Mouse (Mus musculus): ENCODE measurements at regions not wholly inside any gene's neighbourhood (a gene's known extent, or its start where the extent isn't known, plus 50 kb on each side); places are given as distances from the start of the nearest gene placed in this dataset.
A peak's percentile ranks its signal among the peaks of the same experiment; 100 is the strongest.

GRCm38 (mm10) chr11:6785471-6785870 lies 52.0 kb downstream of the Gm11983 start:
- DNase-seq (ENCODE audit: low spot score in 2 of 2): no peak

GRCm38 (mm10) chr11:6782826-6783225 lies 54.6 kb downstream of the Gm11983 start:
- DNase-seq (ENCODE audit: low spot score in 2 of 2): no peak

- DNase-seq (ENCODE audit: low spot score in 2 of 2): no peak
These were observed 57.7 kb downstream of the Gm11983 start for GRCm38 (mm10) chr11:6779752-6780151.

GRCm38 (mm10) chr11:6778596-6779360 lies 58.7 kb downstream of the Gm11983 start:
- no peak for DNase-seq (ENCODE audit: low spot score in 2 of 2)

GRCm38 (mm10) chr11:6777566-6777965 lies 59.9 kb downstream of the Gm11983 start:
- no peak for DNase-seq (ENCODE audit: low spot score in 2 of 2)

GRCm38 (mm10) chr11:6774656-6775055 lies 62.8 kb downstream of the Gm11983 start:
- no peak for DNase-seq (ENCODE audit: low spot score in 2 of 2)

- DNase-seq (ENCODE audit: low spot score in 2 of 2): no peak
These were observed 63.5 kb downstream of the Gm11983 start for GRCm38 (mm10) chr11:6773951-6774350.

- no peak for DNase-seq (ENCODE audit: low spot score in 2 of 2)
These were observed 64.1 kb downstream of the Gm11983 start for GRCm38 (mm10) chr11:6773364-6773763.

GRCm38 (mm10) chr11:6769437-6769765 lies 68.1 kb downstream of the Gm11983 start:
- no peak for DNase-seq (ENCODE audit: low spot score in 2 of 2)

GRCm38 (mm10) chr11:6768599-6769436 lies 68.6 kb downstream of the Gm11983 start:
- DNase-seq (ENCODE audit: low spot score in 2 of 2): peak; percentile 62 to 84

GRCm38 (mm10) chr11:6766725-6767124 lies 70.7 kb downstream of the Gm11983 start:
- no peak for DNase-seq (ENCODE audit: low spot score in 2 of 2)

GRCm38 (mm10) chr11:6765333-6765957 lies 72.0 kb downstream of the Gm11983 start:
- peak; percentile 20 to 39 for DNase-seq (ENCODE audit: low spot score in 2 of 2)

- DNase-seq (ENCODE audit: low spot score in 2 of 2): no peak
These were observed 73.3 kb downstream of the Gm11983 start for GRCm38 (mm10) chr11:6764186-6764585.

GRCm38 (mm10) chr11:6763001-6763400 lies 74.5 kb downstream of the Gm11983 start:
- no peak for DNase-seq (ENCODE audit: low spot score in 2 of 2)

GRCm38 (mm10) chr11:6761876-6762628 lies 75.4 kb downstream of the Gm11983 start:
- no peak for DNase-seq (ENCODE audit: low spot score in 2 of 2)

- DNase-seq (ENCODE audit: low spot score in 2 of 2): no peak
These were observed 77.9 kb downstream of the Gm11983 start for GRCm38 (mm10) chr11:6759578-6759977.

- DNase-seq (ENCODE audit: low spot score in 2 of 2): no peak
These were observed 81.1 kb downstream of the Ramp3 start for GRCm38 (mm10) chr11:6739439-6739838.

GRCm38 (mm10) chr11:6738581-6738980 lies 80.3 kb downstream of the Ramp3 start:
- no peak for DNase-seq (ENCODE audit: low spot score in 2 of 2)

GRCm38 (mm10) chr11:6738163-6738562 lies 79.8 kb downstream of the Ramp3 start:
- DNase-seq (ENCODE audit: low spot score in 2 of 2): no peak

- no peak for DNase-seq (ENCODE audit: low spot score in 2 of 2)
These were observed 76.6 kb downstream of the Ramp3 start for GRCm38 (mm10) chr11:6734746-6735430.

GRCm38 (mm10) chr11:6731505-6731904 lies 73.2 kb downstream of the Ramp3 start:
- DNase-seq (ENCODE audit: low spot score in 2 of 2): no peak

Data from layer of hippocampus, adult 18-20 months (tissue).